Mouse (Mus musculus) cerebellum, postnatal 4 days (tissue): ENCODE data around the gene Ramp2.
A peak's percentile ranks its signal among the peaks of the same experiment; 100 is the strongest.

ENCODE experiments used
- DNase-seq, 2 experiments: peaks; one replicate each; pipeline ENCODE4 v3.0.0; 2022; ENCODE audit warnings: low spot score in 2 of 2, mixed read lengths in 1 of 2

Gene Ramp2

DNA sequence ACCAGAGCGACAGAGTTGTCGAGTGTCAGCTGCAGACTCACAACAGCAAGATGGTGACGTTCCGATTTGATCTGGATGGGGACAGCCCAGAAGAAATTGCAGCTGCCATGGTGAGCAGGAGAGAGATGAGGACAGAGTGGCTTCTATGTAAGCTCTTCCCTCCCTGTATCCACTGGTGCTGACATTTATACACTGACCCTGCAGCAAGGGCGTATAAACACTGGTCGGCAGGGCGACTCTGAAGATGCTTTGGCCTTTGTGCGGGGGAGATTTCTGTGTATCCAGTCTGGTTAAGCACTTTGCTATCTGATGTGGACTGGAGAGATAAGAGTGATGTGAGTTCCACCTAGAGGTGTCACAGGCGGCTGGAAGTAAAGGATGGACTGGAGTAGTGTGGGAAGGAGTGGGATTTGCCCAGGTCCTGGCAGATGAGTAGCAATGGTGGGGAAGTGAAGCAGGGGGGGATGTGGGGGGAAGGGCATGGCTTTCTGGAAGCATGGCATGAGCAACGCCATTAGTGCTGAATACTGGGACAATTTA, 23.8 kb downstream of the Ramp2 start:
- DNase-seq: no peak

DNA sequence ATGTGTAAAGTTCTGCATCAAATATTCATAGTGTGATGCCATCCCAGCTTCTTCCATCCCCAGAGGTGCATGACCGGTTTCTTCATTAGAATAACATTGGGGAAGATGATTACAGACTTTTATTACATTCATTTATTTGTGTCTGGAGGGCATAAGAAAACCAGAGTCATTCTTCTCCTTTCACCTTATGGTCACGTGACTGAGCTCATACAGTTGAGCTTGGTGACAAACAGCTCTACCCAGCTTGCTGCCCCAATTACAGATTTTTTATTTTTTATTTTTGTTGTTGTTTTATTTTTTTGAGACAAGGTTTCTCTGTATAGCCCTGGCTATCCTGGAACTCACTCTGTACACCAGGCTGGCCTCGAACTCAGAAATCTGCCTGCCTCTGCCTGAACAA, 26.6 kb downstream of the Ramp2 start:
- no peak for DNase-seq

DNA sequence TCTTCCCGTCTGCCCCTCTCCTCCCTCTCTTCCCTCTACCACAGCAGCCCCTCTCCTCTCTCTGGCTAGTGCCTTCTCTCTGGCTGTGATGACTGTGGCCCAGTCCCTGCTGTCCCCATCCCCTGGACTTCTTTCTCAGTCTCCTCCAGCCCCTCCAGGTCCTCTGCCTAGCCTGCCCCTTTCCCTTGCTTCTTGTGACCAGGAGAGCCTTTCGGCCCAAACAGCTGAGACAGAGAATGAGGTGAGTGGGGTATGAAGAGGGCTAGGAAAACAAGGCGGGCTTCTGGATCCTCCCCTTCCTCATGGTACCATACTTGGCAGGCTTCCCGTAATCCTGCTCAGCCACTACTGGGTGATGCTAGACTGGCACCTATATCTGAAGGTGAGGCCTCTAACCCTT, 29.5 kb downstream of the Ramp2 start:
- no peak for DNase-seq

DNA sequence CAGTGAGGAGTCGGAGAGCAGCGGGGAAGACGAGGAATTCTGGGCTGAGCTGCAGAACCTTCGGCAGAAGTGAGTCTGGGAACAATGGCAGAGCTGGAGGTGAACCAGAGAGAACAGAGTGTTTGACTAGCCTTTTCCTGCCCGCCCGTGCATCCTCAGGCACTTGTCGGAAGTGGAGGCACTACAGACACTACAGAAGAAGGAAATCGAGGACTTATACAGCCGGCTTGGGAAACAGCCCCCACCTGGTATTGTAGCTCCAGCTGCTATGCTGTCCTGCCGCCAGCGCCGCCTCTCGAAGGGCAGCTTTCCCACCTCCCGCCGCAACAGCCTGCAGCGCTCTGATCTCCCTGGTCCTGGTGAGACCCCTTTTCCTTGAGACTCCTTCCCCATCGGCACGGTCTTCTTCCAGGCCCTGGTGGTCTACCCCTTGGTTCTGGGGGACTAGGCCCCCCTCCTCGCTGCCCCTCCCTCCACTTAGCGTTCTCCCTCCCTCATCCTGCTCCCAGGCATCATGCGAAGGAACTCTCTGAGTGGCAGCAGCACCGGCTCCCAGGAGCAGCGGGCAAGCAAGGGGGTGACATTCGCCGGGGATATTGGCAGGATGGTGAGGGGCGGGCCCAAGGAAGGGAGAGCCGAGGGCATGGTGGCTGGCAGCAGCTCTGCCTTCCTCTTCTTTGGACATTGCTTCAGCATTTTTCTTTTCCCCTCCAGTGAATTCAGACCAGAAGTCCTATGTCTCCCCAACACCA, 30.7 kb downstream of the Ramp2 start:
- DNase-seq: no peak

DNA sequence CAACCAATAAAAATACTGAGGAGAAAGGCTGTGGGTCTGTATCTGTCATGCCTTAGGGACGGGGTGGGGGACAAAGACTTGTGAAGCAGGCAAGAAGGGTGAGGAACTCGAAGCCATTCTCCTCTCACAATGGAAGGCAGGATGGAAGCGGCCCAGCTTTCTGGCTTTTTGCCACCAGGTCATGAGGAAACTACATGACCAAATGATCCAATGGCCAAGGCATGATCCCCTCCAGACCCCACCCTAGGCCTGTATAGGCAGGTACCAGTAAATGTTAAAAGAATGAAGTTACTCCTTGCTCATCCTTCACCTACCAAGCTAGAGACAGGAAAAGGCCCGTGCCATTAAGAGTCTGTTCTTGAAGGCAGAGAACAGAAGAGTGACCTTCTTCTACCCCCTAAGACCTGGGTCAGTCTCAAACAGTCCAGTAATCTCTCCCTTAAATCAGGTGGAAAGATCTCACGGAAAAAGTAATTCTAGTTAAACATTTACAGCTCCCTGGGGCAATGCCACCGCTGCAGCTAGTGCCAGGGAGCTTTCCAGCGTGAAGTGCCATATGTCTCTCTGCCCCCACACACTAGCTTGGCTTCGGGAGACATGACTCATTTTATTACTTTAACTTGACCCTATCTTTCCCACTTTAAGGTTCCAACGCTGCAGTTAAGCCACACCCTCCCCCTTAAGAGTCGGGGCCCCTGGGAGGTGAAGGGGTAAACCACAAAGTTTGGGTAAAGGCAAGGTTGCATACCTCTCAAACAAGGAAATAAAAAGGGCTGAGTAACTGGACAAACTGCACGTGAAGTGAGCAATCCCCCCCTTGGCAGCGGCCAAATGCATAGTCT, 31.8 kb downstream of the Ramp2 start:
- no peak for DNase-seq

DNA sequence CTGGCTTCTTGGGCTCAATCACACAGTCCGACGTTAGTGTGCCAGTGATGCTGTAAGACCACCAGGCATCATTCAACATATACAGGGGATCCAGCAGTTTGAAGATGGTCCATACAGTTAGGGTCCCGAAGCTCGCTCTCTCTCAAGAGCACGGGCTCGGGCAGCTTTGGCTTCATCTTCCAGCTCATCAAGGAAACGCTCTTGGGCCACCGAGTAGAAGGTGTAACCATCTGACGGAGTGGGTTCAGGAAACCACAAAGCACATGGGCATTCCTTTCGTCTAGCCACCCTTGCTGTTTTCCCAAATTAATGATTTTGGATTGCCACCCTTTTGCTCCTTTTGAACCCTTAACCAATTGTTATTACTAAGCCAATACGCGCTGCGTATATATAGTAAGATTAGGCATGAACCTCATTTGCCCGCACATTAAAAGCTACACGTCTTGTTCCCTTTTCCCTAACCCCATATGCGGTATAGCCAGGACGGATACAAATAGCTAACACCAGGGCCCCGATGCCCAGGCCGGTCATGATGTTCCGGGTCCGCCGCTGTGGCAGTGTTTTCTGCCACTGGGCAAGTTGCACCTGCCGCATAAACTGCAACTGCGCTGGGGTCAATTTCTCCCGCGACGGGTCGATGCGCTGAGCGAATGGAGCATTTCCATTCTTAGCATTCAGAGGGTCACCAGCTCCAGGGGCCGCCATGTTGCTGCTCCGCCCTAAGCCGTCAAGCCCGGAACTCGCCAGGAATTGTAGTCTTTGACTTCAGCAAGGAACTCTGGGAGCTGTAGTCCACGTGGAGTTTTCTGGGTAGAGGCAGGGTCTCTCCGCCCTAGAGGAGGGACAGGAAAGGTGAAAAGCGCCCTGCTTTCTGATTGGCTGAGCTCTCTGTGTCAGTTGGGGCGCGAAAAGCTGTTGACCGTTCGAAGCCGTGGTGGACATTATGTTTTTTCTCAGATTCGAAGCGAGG, 32.7 kb downstream of the Ramp2 start, which contains the start of the genes Cntd1 and Coa3:
Cntd1 (plus strand) TSS at position 790 of the 970 bp plus-strand sequence.
Coa3 (minus strand) TSS at position 892 of the 970 bp plus-strand sequence.
- peak; percentile 55 to 79 for DNase-seq

DNA sequence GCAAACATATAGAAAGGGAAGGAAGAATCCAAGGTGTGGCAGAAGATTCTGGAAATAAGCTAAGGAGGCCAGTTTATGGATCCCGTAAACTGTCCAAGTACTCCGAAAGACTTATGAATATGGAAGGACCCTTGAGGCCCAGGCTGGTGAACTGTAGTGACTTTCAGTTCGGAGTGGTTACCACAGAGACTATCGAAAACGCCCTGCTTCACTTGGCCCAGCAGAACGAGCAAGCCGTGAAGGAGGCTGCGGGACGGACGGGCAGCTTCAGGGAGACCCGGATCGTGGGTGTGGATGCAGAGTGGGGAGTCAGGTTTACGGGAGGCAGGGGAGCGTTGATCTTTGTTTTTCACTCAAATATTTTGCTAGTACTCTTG, 33.4 kb downstream of the Ramp2 start:
- DNase-seq: no peak

DNA sequence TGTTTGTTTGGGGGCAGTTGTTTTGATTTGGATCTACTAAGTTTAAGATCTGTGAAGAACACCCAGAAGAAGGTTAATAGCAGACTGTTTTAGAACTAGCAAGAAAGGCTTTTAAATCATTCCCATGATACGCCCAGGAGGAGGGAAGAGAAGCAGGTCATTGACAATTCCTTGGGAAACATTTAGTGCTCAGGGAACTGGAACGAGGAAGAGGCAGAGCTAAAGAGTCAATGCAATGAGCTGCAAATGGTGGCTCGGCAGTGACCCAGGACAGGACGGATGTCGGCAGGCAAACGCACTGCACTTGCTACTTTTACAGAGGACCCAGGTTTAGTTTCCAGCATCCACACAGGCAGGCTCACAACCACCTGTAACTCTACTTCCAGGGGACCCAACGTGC, 35.0 kb downstream of the Ramp2 start:
- DNase-seq: no peak

DNA sequence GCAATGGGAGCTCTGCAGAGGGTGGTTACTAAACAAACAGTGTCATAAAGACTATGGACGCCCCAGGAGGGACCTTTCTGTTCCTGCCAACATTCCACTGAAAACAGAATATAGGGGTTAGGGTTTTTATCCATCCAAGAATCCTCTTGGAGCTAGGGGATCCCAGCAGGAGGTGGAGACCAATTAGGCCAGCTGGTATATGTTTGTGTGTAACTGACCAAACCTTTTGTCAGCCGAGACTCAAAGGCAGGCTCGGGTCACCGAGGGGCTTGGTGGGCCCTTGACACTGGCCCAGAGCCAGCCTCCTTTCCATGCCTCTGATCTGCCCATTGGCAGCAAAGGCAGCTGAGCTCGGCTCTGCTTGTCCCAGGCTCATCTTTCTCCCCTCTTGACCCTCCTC, 37.1 kb downstream of the Ramp2 start:
- DNase-seq: no peak

DNA sequence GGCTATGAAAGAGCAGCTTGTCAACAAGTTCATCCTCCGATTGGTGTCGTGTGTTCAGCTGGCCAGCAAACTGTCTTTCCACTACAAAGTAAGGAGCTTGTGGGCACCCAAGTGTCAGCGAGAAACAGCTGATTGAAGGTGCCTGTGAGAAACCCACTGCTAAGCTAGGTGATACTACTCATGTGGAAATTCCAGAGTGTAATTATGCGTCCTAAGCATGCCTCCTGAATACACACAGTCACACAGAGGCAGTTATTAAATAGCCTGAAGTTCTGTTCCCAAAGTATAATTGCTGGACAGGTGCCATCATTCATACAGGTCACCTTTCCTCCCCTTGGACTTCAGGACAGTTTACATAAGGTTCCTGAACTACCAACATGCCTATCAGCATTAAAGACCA, 38.0 kb downstream of the Ramp2 start:
- no peak for DNase-seq

DNA sequence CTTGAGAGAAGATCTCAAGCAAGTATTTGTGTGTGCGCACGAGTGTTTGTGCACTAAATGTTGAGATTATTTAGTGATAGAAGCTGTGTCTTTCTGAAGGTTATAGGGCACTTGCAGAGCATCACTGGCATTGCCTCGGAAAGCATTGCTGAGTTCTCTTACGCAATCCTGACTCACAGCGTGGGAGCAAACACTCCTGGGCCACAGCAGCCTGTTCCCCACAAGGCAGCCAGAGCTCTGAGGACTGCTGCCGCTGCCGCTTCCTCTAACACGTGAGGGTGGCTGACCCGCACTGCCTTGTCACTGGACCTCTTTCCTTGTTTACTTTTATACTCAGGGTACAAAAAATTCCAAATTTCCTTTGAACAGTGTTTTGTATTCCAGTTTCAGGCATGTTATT, 41.5 kb downstream of the Ramp2 start:
- DNase-seq: no peak

DNA sequence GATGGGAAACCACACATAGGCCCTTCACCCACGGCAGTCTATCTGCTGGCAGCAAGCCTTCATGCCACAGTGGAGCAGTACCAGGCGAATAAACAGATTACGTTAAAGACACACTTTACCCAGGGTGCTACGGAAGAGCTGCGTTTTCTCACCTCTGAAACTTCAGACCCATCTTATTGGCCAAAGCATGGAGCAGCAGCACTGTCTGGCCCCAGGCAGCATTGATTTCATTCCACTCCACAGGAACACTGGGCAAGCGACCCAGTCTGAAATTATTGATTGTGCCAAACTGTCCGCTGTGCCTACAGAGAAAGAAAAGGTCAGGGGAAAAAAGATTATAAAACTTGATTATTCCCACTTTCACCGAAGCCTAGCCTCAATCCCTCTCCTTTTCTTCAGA, 45.4 kb downstream of the Ramp2 start:
- no peak for DNase-seq

DNA sequence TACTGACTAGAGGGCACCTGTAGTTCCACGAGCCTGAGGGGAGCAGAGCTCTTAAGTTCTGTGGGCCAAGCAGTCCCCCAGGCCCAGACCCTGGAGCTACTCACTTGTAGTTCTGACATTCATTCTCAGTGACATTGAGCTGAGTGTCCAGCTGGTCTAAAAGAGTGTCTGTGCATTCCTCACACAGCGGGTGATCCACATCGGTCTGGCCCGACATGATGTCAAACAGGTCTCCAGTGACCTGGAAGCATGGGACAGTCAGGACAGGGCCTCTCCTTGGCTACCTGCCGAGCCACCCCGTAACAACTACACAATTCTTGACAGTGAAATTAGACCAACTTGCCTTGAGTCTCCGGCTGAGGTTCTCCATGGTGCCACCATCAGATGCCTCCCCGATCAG, 49.4 kb downstream of the Ramp2 start:
- DNase-seq: no peak

DNA sequence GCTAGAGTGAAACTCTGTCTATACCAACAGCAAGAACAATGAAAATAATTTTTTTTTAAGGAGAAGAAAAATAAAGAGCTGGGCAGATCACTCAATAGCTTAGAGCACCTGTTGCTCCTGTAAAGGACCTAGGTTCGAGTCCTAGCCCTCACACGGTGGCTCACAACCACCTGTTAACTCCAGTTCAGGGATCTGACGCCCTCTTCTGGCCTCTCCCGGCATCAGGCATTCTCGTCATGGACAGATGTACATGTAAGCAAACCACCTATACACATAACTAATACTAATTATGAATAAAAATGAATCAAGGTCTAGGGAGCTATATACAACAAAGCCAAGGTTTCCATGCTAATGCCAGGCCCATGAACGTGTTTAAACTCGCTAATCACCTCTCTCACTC, 55.1 kb downstream of the Ramp2 start:
- DNase-seq: no peak

DNA sequence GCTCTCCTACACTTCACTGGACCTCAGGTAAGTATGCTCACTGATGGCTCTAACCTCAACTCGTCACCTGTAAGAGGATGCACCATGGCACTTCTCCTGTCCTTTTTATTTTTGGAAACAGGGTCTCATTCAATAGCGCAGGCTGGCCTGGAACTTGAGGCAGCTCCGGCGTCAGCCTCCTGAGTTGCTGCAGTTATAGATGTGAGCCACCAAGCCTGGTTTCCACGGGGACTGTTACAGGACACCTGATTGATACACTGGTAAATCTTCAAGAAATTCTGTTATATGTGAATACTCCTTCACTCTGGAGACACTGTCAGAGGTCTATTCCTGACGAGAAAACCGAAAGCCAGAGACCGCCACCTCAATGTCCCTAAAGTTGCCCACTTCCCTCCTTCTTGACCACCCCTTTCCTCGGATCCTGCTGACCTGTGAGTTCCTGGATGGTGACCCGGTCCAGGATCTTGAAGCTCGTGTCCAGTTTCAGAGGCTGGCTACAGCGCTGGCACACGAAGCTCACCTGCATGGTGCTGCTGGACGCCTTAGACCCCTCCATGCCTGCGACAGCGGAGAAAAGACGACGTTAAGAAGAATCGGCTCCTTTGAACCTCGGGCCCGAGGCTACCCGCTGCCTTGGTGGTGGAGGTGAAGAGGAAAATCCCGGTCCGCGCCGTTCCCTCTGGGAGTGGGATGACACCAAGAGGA, 55.6 kb downstream of the Ramp2 start:
- no peak for DNase-seq

DNA sequence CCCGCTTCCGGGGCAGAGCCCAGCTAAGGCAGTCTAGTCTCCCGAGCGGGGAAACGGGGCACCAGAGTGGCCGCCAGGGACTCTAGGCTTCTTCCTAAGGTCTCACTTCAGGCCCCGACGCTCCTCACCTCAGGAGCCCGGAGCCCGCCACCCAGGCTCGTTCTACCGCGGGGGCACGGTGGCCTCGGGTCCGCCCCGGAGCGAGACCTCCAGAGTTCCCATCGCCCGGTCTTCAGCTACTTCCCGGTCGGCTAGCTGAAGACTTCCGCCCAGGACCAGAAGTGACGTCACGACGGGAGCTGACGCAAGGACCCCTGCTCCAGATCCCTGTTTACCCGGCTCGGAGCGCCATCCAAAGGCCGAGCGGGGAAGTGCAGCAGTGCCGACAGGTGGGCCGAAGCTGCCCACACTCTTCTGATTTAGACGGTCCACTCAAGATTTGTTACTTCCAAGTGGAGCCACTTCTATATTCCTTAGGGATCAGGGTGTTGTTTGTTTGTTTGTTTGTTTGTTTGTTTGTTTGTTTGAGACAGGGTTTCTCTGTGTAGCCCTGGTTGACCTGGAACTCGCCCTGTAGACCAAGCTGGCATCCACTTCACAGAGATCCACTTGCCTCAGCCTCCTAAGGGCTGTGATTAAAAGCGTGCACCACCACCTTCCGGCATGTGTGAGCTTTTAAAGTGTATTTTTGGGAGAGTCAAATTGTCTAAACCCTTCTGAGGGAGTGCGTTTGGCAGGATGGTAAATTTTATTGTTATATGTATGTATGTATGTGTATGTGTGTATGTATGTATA, 56.4 kb downstream of the Ramp2 start, which contains the start of gene Becn1:
Becn1 (minus strand) TSS at position 283 of the 795 bp plus-strand sequence.
- DNase-seq: peak; percentile 97 to 99

DNA sequence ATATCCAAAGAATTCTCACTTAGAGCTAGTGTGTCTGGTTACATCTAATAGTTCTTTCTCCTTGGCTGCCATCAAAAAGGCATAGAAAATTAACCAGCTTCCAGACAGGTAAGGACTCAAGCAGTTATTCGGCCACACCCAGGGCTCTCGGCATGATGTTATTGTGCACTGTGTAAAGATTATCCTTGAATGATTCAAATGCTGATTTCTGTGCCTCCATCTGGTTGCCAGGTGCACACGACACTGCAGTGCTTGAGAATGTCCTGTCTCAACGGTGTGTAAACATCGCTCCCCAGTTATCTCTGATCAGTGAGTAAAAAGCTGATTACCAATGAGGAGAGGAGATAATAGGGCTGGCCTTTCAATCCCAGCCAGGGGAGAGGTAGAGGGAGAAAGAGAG, 61.9 kb downstream of the Ramp2 start:
- no peak for DNase-seq
